Mouse (Mus musculus) left cerebral cortex, postnatal 14 days (tissue): ENCODE measurements around the gene Chaf1a. TPM values are rescaled to one million over a fixed set of nuclear protein-coding genes. Genes with fewer than 3 reads are reported as not detected.
A peak's percentile ranks its signal among the peaks of the same experiment; 100 is the strongest.
"Not testable (repeated sequence)": the region's sequence is repeated elsewhere in the genome, so short reads cannot be mapped to it uniquely, and the experiment has no call there.

ENCODE experiments used
- DNase-seq, 2 experiments: peaks; one replicate each; pipeline ENCODE4 v3.0.0; 2021 to 2022; ENCODE audit warnings: low spot score in 2 of 2, mixed read lengths in 1 of 2
- intact Hi-C: fragments of 180-260 bp; cut with DNase I; formaldehyde crosslinking; loops from one replicate; pipeline ENCODE4 v1.15.1; 2025
- total RNA-seq, 2 experiments: library from RNA; stranded (reverse); gene quantifications; 2 replicates each; pipeline ENCODE4 v1.2.3; 2021

Chaf1a gene
- total RNA-seq, 2 experiments from 2014 or later: 2.5 to 4.0 TPM

GRCm38 (mm10) chr17:56077523-56077922 is 37.3 kb downstream of the Chaf1a start:
- intact Hi-C loops: loop anchor here (5.0 kb wide), 1 partner anchor 35 kb away; the partner anchor contains the start of gene Chaf1a
- no peak for DNase-seq

- not testable (repeated sequence) for DNase-seq
- intact Hi-C loops: loop anchor here (5.0 kb wide), 1 partner anchor 36 kb away; the partner anchor contains the start of gene Chaf1a
These were observed 38.1 kb downstream of the Chaf1a start for GRCm38 (mm10) chr17:56078361-56078760.

GRCm38 (mm10) chr17:56078880-56079795 is 38.9 kb downstream of the Chaf1a start, which contains the start of gene Hdgfl2:
TSS of gene Hdgfl2 (plus strand) at chr17:56079634.
- DNase-seq: peak; percentile 99 to 100
- intact Hi-C loops: loop anchor here (5.0 kb wide), 1 partner anchor 37 kb away; the partner anchor contains the start of gene Chaf1a

GRCm38 (mm10) chr17:56079921-56080320 is 39.7 kb downstream of the Chaf1a start:
- DNase-seq: peak in 1 of 2 experiments; percentile 13
- intact Hi-C loops: loop anchor here (5.0 kb wide), 1 partner anchor 38 kb away; the partner anchor contains the start of gene Chaf1a

GRCm38 (mm10) chr17:56080781-56081585 is 40.7 kb downstream of the Chaf1a start:
- peak; percentile 69 to 83 for DNase-seq
- intact Hi-C loops: no loop called here

- no peak for DNase-seq
- intact Hi-C loops: no loop called here
These were observed 52.1 kb downstream of the Chaf1a start for GRCm38 (mm10) chr17:56092312-56092711.

GRCm38 (mm10) chr17:56092794-56093193 is 52.6 kb downstream of the Chaf1a start:
- intact Hi-C loops: no loop called here
- DNase-seq: no peak

GRCm38 (mm10) chr17:56096883-56097282 is 56.6 kb downstream of the Chaf1a start:
- intact Hi-C loops: no loop called here
- DNase-seq: no peak

GRCm38 (mm10) chr17:56098180-56098579 is 57.9 kb downstream of the Chaf1a start:
- intact Hi-C loops: no loop called here
- DNase-seq: no peak

GRCm38 (mm10) chr17:56098711-56099572 is 58.7 kb downstream of the Chaf1a start:
- intact Hi-C loops: no loop called here
- no peak for DNase-seq

- intact Hi-C loops: no loop called here
- no peak for DNase-seq
These were observed 60.6 kb downstream of the Chaf1a start for GRCm38 (mm10) chr17:56100811-56101210.

GRCm38 (mm10) chr17:56102158-56102557 is 61.9 kb downstream of the Chaf1a start:
- no peak for DNase-seq
- intact Hi-C loops: no loop called here

GRCm38 (mm10) chr17:56102927-56103326 is 62.7 kb downstream of the Chaf1a start:
- intact Hi-C loops: no loop called here
- DNase-seq: no peak

- no peak for DNase-seq
- intact Hi-C loops: no loop called here
These were observed 63.4 kb downstream of the Chaf1a start for GRCm38 (mm10) chr17:56103465-56104285.

- DNase-seq, intact Hi-C loops: not testable (repeated sequence)
These were observed 64.6 kb downstream of the Chaf1a start for GRCm38 (mm10) chr17:56104821-56105220.

- DNase-seq, intact Hi-C loops: not testable (repeated sequence)
These were observed 66.2 kb downstream of the Chaf1a start for GRCm38 (mm10) chr17:56106436-56106835.

GRCm38 (mm10) chr17:56106981-56107380 is 66.7 kb downstream of the Chaf1a start:
- no peak for DNase-seq
- intact Hi-C loops: no loop called here

- intact Hi-C loops: no loop called here
- no peak for DNase-seq
These were observed 67.5 kb downstream of the Chaf1a start for GRCm38 (mm10) chr17:56107736-56108135.
